Mouse (Mus musculus): Measurements from ENCODE around the gene Kcne4.

Kcne4 gene

DNA sequence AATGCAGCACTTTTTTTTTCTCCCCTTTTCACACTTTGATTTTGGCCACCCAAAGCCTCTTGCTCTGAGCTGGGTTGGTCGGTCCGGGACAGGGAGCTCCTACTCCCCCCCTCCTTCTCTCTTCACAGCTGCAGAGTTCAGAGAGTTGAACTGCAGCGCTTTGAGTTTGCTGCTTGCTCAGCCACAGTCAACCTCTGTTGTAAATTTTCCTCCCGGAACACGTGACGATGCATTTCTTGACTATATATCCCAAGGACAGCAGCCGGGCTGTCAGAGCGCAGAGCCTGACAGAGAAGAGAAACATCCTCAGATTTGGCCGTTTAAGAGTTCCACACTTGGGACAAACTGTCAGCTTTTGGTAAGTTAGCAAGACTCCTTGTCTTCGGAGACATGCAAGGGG lies at the start of gene Kcne4:
TSS of gene Kcne4 (plus strand) at position 120 of the 400 bp plus-strand sequence.
- in situ Hi-C loops (cut with MboI, MseI), result no loop called here

DNA sequence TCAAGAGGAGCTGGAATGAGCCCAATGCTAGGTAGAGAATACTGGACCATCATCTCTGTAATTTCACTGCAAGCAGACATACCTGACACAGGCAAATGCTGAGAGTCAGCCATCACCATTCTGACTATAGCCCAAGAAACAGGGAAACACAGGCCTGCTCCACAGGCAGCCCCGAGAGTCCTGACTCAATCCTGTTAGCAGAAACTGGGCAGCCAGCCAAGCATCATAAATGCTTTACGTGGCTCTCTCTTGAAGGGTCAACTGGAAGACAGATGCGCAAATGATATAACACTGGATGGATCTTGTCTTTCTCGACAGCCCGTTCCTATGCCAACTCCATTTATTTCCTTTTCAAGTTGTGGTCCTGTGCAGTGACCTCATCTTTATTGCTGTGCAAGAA lies 34.7 kb upstream of the Kcne4 start:
- in situ Hi-C loops (cut with MboI, MseI), result loop anchor here in 1 of 2 experiments (25.0 kb wide), 1 partner anchor 1645 kb away; no protein-coding TSS in a partner anchor

DNA sequence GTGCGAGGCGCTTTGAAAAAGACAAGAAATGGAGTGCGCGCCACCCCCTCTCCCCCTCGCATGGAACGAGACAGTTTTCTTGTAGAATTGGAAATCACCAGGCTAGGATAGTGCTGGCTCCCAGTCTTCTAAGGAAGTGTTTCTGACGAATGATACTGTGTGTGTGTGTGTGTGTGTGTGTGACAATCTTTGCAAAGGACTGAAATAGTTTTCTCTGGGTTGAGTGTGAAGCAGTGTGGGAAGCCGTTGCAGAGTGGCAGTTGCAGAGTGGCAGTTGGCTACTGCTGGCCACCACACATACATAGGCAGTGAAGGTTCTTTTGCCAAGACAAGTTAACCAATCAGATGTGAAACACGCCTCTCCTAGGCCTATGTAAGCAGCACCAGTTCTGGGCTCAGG lies 31.6 kb upstream of the Kcne4 start:
- in situ Hi-C loops (cut with MboI, MseI), result loop anchor here in 1 of 2 experiments (25.0 kb wide), 1 partner anchor 1648 kb away; no protein-coding TSS in a partner anchor

DNA sequence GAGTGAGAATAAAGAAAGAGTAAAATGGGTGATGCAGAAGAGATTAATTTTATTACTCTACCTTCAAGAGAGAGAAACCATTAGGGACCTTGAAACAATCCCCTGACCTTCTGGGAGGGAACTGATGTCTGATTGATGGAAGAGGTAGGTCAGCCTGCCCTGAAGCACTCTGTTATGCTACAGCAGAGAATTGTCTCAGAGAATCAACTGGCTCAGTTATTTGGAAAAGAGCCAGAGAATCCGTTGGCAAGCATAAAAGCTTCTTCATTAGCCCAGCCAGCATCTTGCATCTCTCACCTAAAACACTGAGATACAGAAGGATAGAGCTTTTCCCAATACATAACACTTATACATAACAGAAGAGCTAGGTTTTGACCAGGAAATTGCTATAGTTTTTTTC lies 26.8 kb upstream of the Kcne4 start:
- in situ Hi-C loops (cut with MboI, MseI), result loop anchor here in 1 of 2 experiments (25.0 kb wide), 1 partner anchor 1652 kb away; no protein-coding TSS in a partner anchor

DNA sequence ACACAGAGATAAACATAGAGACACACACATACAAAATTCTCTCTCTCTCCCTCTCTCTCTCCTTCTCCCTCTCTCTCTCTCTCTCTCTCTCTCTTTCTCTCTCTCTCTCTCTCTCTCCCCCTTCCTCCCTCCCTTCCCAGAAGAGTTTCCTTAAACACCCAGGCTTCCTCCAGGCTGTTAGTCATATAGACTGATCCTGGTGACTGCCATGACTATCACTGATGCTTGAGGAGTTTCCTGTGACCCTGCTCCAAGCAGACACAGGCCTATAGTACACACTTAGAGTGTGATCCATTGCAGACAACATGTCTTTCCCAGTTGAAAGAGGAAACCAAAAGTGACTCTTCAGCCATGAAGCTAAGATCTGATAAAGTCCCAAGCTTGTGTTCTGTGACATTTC lies 9.1 kb upstream of the Kcne4 start:
- in situ Hi-C loops (cut with MboI, MseI), result no loop called here

DNA sequence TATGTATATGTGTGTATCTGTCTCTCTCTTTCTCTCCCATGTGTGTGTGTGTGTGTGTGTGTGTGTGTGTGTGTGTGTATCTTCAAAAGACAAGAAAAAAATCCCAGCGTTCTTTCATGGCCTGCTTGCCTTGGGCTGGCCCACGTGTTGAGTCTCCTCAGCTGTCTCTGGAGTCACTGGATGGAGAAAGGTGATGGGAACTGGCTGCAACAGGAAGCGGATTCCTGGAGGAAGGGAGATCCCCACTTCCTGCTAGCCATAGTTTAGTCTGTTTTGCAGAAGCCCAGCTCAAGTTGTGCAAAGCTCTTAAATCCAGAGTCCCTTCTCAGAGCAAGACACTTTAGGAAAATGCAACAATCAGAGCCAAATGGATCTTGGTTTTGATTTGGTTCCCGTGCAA lies 6.7 kb upstream of the Kcne4 start:
- in situ Hi-C loops (cut with MboI, MseI), result no loop called here

DNA sequence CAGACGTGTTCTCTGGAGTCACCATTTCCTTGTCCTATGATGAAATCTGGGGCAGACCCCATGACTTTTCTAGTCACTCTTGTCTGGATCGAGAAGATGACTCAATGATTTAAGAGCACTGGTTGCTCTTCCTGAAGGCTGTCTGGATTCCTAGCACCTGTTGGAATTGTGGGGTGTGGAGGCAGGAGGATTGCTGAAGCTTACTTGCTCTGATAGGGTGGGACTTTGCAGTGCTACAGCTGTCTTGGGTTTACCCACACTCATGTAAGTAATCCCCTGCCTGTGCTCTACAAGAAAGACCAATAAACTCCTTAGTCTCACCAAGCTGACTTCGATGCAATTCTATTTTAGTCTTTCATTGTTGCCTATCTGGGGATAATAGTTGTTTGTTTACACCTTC lies 5.7 kb upstream of the Kcne4 start:
- in situ Hi-C loops (cut with MboI, MseI), result no loop called here

DNA sequence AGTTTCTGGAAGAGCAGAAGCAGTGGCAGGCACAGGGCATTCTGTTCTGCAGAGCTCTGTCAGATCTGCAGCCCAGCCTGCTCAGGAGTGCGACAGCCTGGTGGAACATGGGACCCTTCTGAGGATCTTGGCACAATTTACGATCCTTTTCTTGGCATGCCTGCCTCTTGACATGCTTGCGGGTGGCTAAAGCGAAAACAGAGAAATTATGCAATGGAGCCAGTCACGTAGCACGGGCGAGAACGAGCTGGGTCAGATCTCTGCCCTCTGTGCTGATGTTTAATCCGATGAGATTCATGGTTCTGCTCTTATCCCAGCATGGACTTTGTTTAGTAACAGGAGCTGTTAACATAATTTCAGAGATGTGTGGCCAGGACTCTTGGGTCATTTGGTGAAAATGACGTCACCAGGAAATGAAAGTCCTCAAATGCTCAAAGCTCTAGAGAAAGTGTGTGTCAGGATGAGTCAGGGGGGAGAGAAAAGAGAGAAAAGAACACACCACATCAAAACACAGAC lies 4.5 kb upstream of the Kcne4 start:
- in situ Hi-C loops (cut with MboI, MseI), result no loop called here

DNA sequence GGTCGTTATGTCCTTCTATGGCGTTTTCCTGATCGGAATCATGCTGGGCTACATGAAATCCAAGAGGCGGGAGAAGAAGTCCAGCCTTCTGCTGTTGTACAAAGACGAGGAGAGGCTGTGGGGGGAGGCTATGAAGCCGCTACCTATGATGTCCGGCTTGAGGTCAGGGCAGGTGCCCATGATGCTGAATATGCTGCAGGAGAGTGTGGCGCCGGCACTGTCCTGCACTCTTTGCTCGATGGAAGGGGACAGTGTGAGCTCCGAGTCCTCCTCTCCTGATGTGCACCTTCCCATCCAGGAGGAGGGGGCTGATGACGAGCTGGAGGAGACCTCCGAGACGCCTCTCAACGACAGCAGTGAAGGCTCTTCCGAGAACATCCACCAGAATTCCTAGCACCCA lies 1.2 kb downstream of the Kcne4 start:
- in situ Hi-C loops (cut with MboI, MseI), result no loop called here

DNA sequence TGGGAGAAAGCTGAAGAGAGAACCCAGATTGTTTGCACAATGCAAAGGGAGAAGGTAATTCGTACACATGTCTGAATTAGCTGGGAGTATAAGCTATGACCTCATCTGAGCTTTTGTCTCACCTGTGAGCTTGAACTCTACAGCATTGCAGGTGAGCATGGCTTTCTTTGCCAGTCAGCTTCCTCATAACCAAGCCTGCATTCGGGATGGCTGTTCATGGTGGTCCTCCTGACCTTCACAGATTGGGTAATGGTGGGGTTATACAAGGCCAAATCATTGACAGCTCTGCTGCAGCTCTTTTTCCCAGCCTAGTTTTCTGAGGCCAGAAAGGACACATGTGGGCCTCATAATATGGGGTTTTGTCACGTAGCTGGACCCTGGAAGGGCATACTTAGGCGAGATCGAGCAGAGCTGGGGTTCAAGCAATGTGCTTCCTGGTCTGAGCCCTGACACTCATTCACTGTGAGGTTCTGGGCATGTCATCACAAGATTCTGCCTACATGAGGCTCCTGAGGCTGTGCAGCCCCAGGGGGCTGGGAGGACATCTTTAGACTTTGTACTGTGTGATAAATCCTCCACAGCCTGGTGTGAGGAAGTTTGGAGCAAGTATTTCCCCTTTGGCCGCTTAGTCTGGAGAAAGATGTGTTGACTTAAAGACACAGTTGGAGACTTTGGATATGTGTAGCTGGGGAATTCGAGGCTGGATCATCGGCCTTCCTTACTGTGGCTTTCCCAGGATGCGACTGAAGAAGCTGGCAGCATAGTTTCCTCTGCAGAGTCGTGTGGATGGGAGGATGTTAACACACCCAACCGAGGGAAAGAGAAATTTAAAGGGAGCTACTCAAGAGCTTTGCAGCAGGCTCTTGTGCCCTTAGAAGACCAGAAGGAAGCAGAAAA lies 2.3 kb downstream of the Kcne4 start:
- in situ Hi-C loops (cut with MboI, MseI), result no loop called here

DNA sequence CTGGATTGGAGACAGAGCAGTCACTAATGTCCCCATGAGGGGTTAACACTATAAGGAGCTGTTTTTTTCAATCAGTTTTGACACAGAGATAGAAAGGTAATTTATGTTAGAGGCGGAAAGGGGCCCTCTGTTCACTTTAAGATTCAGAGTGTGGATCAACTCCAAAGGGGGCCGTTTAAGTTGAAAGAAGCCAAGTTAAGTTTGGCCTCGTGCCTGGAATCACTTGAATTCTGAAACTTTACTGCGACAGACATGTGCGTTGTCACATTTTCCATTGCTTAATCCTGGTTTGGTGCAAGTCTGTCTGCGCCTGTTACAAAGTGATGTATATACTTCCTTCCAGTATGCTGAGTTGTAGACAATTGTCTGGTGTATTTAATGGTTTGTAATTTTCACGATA lies 3.0 kb downstream of the Kcne4 start:
- in situ Hi-C loops (cut with MboI, MseI), result no loop called here

DNA sequence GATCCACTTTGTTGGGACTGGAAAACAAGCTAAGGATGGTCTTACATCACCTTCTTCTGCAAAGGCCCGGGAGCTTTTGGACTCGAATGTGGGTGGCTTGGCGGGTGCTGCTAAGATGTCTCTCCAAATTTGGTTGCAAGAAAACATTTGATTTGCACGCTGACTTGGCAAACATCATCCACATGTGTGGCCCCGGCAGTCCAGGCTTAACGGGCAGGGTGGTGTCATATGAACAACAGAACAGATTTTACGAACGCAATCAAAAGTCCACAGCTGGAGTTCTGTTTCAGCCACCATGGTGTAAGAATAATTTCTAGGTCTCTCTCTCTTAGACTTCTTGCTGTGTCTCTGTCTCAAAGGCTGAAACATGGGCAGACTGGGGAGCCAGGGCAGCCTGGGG lies 3.6 kb downstream of the Kcne4 start:
- in situ Hi-C loops (cut with MboI, MseI), result no loop called here

DNA sequence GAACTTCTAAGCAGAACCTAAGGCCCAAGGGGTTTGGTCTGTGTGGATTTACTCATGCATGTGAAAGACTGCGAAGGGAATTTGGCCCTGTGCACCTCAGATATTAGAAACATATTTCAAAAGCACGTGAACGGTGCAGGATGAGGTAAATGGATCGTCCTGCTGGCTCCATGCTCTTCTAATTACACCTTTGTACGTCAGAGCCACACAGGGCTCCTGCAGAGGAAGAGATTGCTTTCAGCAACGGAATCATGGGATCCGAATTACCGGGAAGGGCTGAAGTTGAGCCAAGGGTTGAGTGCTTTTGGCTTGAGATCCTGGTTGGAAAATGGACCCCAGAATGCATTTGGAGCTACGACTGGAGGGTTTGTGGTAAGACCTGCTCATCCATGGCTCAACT lies 4.6 kb downstream of the Kcne4 start:
- in situ Hi-C loops (cut with MboI, MseI), result no loop called here

DNA sequence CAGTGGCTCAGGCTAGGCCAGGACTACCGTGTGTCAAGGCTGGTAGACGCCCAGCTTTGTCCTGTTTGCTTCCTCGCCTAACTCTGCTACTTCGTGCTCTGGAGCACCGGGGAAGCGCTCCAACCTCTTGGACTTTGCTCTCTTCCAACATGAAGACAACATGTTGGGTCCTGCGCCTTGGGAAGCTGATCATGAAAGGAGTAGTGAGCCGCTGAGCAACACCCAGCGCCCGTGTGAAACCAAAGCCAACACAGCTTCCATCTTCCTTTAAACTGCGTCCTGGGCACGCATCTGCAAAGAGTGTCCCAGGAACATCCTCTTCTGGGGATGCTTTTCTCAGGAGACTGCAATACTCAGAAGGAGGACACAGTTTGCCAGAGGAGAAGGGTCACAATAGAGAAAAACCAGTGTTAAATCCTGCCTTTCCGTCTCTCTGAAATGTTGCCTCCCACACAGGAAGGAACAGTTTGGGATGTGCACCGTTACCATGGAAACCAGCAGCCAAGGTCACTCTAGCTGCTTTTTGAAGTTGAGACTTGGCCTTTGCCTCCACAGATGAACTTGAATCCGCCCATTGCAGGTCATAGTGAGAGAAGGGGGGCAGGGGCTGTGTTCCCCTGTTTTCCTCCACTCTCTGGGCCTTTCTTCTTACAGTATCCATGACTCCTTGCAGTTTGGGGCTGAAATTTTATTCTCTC lies 5.3 kb downstream of the Kcne4 start:
- in situ Hi-C loops (cut with MboI, MseI), result no loop called here

DNA sequence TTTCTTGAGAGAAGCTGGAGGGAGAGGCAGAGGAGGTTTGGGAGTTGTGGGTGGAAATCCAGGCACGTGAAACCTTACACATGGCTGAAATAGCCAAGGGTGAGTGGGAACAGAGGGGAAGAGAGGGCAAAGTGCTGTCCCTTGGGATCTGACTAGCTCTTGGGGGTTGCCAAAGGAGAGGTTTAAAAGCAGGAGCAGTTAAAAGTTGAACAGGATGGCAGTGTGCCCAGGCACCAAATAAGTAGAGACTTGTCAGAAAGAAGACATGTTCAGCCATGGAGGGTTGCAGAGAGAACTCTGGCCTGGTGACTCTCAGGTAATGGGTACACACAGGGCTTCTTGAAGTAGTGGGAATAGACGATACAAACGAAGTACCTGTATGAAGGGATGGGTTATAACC lies 8.7 kb downstream of the Kcne4 start:
- in situ Hi-C loops (cut with MboI, MseI), result no loop called here

DNA sequence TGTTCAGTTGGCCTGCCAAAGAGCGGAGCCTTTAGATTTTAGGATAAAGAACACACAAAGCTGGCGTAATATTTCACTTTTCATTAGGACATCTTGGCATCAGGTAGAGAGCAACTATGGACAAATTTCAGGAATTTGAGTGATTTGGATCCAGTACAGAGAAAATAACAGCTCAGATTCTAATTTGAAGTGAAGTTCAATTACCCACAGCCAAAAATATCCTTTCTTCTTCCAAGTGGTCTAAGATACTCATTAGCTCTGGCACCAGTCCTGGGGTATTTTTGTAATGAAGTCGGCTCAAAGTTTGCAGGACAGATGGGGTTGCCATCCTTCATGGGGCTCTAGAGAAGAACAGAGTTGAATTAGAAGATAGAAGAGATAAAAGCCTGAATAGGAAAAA lies 21.9 kb downstream of the Kcne4 start:
- in situ Hi-C loops (cut with MboI, MseI), result no loop called here

DNA sequence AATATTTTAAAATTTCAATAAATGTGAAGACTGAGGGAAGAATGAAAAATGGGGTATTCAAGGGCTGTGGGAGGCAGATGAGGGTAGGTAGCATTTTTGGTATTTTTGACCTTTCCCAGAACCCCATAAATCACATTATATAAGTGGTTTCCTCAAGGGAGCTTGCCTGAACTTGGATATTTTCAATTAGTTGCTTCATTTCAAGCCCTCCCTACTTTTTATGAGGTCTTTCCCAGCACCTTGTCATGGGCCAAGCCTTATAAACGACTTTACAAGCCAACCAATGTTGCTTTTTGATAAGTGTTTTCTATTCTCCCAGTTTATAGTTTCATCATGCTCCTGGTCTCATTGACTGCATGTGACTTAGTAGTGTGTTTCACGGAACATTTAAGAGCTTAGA lies 24.2 kb downstream of the Kcne4 start:
- in situ Hi-C loops (cut with MboI, MseI), result no loop called here

DNA sequence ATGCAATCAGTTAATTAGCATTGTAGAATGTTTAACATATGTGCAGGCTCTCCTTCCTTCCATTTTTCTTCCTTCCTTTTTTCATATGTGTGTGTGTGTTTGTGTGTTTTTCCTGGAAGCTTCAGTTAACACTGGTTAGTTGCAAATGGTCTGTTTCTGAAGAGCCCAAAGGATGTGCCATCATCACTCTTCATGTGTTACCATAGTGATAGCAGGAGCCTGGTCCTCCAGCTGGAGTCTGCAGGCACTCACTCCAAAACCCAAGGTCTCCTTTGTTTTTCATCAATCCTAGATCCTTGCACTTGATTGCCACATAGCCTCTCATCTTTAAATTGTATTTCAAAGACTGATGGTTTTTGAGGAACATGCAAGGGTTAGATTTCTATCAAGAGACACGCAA lies 29.1 kb downstream of the Kcne4 start:
- in situ Hi-C loops (cut with MboI, MseI), result no loop called here

DNA sequence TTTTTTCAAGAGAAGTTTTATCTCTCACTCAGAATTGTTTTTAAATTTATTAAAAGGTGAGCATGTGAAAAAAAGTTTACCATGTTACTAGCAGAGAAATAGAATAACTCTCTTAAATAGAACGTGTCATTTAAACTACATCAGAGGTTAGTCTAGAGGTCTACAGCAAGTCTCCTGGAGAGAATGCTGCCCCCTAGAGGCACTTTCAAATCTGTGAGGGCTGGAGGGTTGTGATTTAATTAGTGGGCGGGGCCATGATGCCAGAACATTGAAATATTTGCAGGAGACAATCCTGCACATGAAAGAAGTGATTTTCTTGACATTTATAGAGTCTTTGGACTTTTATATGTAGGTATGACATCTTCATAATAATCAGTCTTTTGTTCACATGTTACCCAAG lies 29.9 kb downstream of the Kcne4 start:
- in situ Hi-C loops (cut with MboI, MseI), result no loop called here

DNA sequence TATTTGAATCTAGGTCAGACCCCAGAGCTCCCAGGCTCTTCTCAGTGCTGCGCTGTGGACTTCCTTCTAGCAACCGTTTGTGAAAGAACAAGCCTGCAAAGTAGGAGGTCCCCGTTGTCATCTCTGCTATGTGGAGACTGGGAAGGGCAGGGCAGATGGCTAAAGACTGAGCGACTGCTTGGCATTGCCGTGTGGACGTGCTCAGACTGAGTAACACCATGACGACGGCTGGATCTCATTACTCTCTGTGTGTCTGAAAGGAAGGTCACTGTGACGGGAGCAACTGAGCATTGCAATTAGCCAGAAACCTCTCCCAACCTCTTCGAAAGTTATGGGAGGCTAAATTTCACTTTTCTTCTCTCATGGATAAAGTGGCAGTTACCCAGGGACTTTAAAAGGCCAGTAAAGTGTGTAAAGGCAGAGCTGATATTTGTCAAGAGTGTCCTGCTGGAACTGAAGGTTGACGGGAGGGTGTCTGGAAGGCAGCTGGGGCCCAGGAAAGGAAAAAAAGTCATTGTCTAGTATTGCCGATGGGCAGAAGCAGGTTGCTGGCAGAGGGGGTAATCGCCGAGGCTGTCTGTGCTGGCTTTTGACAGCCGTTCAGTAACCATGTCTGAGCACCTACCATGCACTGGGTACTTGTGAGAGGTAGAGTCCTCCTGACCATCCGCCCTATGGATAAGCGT lies 36.0 kb downstream of the Kcne4 start:
- in situ Hi-C loops (cut with MboI, MseI), result no loop called here

DNA sequence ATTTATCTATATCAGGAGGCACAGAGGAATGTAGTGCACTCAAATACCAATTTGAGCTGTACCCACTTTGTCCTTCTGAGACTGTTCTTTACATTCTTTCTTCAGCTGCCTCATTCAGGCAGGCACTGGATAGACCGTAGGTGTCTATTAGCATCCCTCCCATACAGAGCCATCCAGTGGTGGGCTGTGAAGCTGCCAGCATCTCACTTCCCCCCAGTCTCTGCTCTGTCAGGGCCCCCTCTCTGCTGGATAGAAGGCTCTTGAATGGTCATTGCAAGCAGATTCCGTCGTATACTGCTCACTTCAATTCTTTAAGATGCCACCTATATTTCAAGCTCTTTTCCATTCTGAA lies 36.5 kb downstream of the Kcne4 start:
- in situ Hi-C loops (cut with MboI, MseI), result no loop called here

DNA sequence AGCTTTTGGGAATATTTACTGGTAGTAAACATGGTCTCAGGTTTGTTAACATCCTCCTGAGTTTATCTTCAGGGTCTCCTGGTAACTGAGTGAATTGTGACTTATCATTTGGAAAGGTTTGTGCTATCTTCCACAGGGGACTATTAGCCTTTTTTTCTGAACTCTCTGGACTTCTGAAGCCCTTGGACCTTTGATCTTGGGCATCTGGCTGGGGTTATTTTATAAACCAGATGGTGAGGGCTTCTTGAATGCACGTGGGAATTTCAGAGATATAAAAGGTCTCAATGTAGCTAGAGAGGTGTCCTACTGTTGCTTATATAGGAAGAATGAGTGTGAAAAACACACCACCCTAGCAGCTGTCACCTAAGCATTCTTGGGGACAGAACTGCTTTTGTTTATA lies 37.7 kb downstream of the Kcne4 start:
- in situ Hi-C loops (cut with MboI, MseI), result no loop called here

All from T-helper 17 cell (primary cell).